Comparison of ENCODE assay signal across 24 mouse cellular contexts in the genomic region with DNA sequence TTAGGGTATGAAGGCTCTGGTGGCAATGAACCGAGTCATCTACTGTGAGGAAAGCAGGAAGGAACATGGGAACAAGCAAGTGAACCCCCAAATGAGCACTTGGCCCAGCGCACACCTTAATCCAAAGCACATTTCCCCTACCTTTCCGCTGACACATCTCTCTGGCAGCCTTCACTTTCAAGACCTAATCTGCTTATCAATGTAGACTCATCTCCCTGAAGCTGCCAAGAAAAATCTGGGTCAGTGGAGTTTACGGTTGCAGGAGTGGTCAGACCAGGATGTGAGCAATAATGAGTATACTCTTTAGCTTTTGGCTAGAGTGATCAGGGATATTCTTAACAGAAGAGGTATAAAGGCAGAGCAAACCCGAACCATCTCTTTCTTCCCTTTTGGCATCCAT.
A peak's percentile ranks its signal among the peaks of the same experiment; 100 is the strongest.
DNase-seq lines count a peak whose midpoint lies in the region; TF ChIP-seq lines count a peak whose summit lies in the region.
"Had no signal": no experiment of that assay in that cellular context is flagged by ENCODE, and none has a peak within 500 bp of the region (broad histone marks: within the 10 kb centered on the region; RNA-seq: fewer than 3 reads in every experiment).

No protein-coding gene starts in this region.

- peak; percentile 16 for DNase-seq in heart, embryonic 10.5 days (ENCODE audit: low spot score)
- DNase-seq in heart, postnatal 10 days: no peak
- peak; percentile 86 for DNase-seq in 3T3-L1 (ENCODE audit: low read depth, low spot score)
- peak; percentile 44 to 46 for DNase-seq in adrenal gland, postnatal 36 days
- no peak for DNase-seq in spleen, adult 12 weeks (ENCODE audit: low spot score)
- DNase-seq in spleen, postnatal 14 days (ENCODE audit: low spot score in 2 of 2): no peak
- DNase-seq: cerebellum, adult 11-12 months; cerebellum, adult 9-11 months; embryo, embryonic 11 days; gastrocnemius, postnatal 36 days; heart, adult 2 months; kidney, postnatal 25 days; lung, embryonic 14.5 days had no signal

- H3K79me2 ChIP-seq in C2C12 (ENCODE audit: control insufficient read depth, insufficient read depth): no peaks in the 10 kb centered on the region

- H3K27me3 ChIP-seq in heart, embryonic 10.5 days (ENCODE audit: insufficient read depth, poor library complexity, severe bottlenecking): no peaks in the 10 kb centered on the region
- no peaks in the 10 kb centered on the region for H3K27me3 ChIP-seq in C2C12 (ENCODE audit: control insufficient read depth, insufficient read depth, insufficient read length)
- H3K27me3 ChIP-seq: embryonic facial prominence, embryonic 12.5 days; forebrain, embryonic 15.5 days; hindbrain, embryonic 12.5 days; limb, embryonic 12.5 days; liver, embryonic 15.5 days; stomach, embryonic 15.5 days had no signal

- no peak overlapping the region for H3K4me3 ChIP-seq in heart, embryonic 10.5 days
- no peak overlapping the region for H3K4me3 ChIP-seq in C2C12 (ENCODE audit: insufficient read depth, poor library complexity, severe bottlenecking)
- H3K4me3 ChIP-seq: embryonic facial prominence, embryonic 12.5 days; forebrain, embryonic 10.5 days; forebrain, embryonic 15.5 days; heart, adult 2 months; hindbrain, embryonic 12.5 days; left cerebral cortex, adult 2 months; limb, embryonic 12.5 days; liver, embryonic 15.5 days; midbrain, embryonic 10.5 days; stomach, embryonic 15.5 days had no signal

- no peak overlapping the region for H3K27ac ChIP-seq in heart, embryonic 10.5 days
- H3K27ac ChIP-seq: embryonic facial prominence, embryonic 12.5 days; forebrain, embryonic 10.5 days; forebrain, embryonic 15.5 days; heart, adult 2 months; hindbrain, embryonic 12.5 days; hindbrain, postnatal 0 days; left cerebral cortex, adult 2 months; limb, embryonic 12.5 days; liver, embryonic 15.5 days; midbrain, embryonic 10.5 days; stomach, embryonic 15.5 days had no signal

- TF ChIP-seq CTCF in C2C12 (IDR thresholded peaks at IDR 0.05; ENCODE audit: control insufficient read depth, insufficient read depth, insufficient read length): no peak

- WGBS in heart, embryonic 10.5 days: 74% methylated on average over 5 of the region's 5 CpGs

- H3K79me3 ChIP-seq in C2C12 (ENCODE audit: low read depth): no peaks in the 10 kb centered on the region

- H3K9me3 ChIP-seq in heart, embryonic 10.5 days: no peaks in the 10 kb centered on the region
- H3K9me3 ChIP-seq: embryonic facial prominence, embryonic 12.5 days; forebrain, embryonic 10.5 days; forebrain, embryonic 15.5 days; hindbrain, embryonic 12.5 days; limb, embryonic 12.5 days; liver, embryonic 15.5 days; midbrain, embryonic 10.5 days; stomach, embryonic 15.5 days had no signal

- H3ac ChIP-seq in C2C12 (ENCODE audit: control insufficient read depth, insufficient read length, low read depth): no peak overlapping the region

- intact Hi-C loops in heart, postnatal 10 days (cut with DNase I): no loop called here

- no peaks in the 10 kb centered on the region for H3K36me3 ChIP-seq in heart, embryonic 10.5 days
- no peaks in the 10 kb centered on the region for H3K36me3 ChIP-seq in C2C12 (ENCODE audit: control insufficient read depth, insufficient read depth)
- H3K36me3 ChIP-seq: embryonic facial prominence, embryonic 12.5 days; forebrain, embryonic 10.5 days; forebrain, embryonic 15.5 days; hindbrain, embryonic 12.5 days; limb, embryonic 12.5 days; liver, embryonic 15.5 days; midbrain, embryonic 10.5 days; stomach, embryonic 15.5 days had no signal

- peaks cover 5% of the 10 kb centered on the region; the same call in 1 of the 2 replicates for H3K4me1 ChIP-seq in heart, embryonic 10.5 days
- H3K4me1 ChIP-seq: embryonic facial prominence, embryonic 12.5 days; limb, embryonic 12.5 days; liver, embryonic 15.5 days; stomach, embryonic 15.5 days had no signal

TF ChIP-seq in C2C12, 6 proteins besides CTCF, POLR2A, EP300 and RAD21:
- TF ChIP-seq MAX (IDR thresholded peaks at IDR 0.05) (no peak), FOSL1 (IDR thresholded peaks at IDR 0.05; ENCODE audit: insufficient read depth, low read length, poor library complexity, severe bottlenecking) (peak; percentile 62)

Comparison
In these comparisons a context has a peak if more than half of its experiments do, and no peak if none do; other contexts are left out.
1. DNase-seq: peak in heart, embryonic 10.5 days (single experiment), 3T3-L1 (single experiment) and adrenal gland, postnatal 36 days (2 of 2); none in heart, postnatal 10 days (0 of 2), spleen, adult 12 weeks (single experiment) and spleen, postnatal 14 days (0 of 2).